Mouse (Mus musculus) activated CD4-positive, CD25-positive, alpha-beta regulatory T cell, adult 4 months (primary cell): ENCODE measurements around the gene Wfdc1. TPM values are rescaled to one million over a fixed set of nuclear protein-coding genes. Genes with fewer than 3 reads are reported as not detected.

Source experiments
- ATAC-seq: one replicate; pipeline ENCODE4 v1.8.0; 2017
- polyA plus RNA-seq, 2 experiments: library from polyadenylated mRNA; unstranded; fragments of 100-300 nt; shearing (Covaris generic); gene quantifications; one replicate each; pipeline ENCODE4 v1.2.1; 2017

Wfdc1 gene
- not detected for polyA plus RNA-seq

DNA sequence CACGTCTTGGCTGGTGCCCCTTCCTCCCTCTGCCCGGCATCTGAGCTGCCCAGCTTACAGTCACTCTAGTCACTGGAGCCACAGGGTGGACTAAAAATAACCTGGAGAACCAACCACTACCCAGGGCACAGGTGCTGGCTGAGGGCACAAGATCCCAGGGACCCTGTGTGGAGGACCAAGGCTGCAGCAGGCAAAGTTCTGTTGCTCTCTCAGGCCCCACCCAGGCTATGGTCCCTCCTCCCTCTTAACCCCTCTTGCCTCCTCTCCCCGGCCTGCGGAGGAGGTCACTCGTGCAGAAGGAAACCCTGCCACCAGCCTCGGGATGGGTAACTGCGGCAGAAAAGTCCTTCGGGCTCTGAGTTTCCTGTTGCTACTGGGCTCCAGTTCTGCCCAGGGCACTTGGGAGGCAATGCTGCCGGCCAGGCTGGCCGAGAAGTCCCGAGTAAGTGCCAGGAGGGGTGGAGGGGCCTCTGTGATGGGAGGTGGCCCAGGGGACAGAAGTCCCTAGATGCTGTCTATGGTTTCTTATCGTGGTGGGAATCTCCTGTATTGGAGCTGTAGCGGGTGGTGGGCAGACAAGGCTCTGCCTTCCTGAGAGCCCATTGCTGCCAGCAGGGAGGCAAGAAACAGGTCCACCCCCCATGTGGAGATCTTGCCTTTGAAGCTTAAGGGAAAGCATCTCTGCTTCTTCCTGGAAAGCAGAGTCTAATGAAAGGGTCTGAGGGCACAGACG lies at the start of gene Wfdc1:
Gene Wfdc1 (plus strand): TSS at position 147 of the 733 bp plus-strand sequence.
- no peak for ATAC-seq

DNA sequence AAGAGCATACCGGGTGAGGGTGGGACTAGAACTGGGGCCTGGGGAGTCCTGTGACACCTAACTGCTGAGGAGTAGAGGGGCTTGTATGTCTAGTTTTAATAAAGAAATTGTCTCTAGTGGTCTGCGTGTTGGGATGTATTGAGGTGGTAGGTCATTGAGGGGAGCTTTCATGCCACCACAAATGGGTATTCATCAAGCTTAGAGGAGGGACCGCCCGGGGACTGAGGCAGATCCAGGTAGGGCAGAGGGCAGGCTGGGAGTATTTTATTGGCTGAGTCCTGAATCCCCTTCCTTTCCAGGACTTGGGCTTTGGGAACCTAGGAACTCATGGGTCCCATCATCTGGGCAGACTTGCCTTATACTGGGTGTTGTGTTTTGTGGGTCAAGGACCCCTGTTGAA lies 49.4 kb upstream of the Wfdc1 start:
- ATAC-seq: no peak

DNA sequence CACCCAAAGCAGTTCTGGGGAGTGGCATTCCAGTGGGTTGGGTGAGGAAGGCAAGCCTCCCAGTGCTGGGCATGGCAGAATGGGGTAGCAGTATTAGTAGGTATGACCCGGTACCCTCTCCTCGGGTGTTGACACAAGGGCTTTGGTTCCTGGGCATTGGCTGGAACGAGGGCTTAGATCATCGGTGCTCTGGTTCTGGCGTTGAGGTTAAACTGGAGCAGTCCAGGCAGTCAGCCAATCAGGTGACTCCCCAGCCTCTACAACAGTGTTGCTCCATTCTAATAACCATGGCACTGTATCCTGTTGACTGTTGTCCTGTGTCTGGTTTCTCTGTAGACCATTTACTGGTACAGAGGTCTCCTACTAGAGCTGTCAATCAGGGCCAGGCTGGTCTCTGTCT lies 48.6 kb upstream of the Wfdc1 start:
- no peak for ATAC-seq

DNA sequence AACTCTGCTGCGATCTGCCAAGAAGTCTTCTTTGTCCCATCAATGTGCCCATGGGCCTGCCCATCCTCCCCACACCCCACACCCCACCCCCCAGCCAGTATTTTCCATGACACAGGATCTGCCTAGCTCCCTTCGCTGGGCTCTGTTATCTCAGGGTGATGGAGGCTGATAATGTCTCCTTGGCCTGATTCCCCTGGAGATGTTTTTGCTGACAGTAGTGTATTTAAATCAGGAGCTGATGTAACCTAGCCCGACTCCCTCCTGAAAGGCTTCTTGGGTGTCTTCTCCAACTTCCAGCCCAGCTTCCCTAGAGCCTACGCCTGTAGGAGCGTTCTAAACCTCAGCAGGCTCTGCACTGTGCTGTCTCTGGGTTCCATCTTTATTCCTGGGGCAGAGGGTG lies 47.3 kb upstream of the Wfdc1 start:
- no peak for ATAC-seq

DNA sequence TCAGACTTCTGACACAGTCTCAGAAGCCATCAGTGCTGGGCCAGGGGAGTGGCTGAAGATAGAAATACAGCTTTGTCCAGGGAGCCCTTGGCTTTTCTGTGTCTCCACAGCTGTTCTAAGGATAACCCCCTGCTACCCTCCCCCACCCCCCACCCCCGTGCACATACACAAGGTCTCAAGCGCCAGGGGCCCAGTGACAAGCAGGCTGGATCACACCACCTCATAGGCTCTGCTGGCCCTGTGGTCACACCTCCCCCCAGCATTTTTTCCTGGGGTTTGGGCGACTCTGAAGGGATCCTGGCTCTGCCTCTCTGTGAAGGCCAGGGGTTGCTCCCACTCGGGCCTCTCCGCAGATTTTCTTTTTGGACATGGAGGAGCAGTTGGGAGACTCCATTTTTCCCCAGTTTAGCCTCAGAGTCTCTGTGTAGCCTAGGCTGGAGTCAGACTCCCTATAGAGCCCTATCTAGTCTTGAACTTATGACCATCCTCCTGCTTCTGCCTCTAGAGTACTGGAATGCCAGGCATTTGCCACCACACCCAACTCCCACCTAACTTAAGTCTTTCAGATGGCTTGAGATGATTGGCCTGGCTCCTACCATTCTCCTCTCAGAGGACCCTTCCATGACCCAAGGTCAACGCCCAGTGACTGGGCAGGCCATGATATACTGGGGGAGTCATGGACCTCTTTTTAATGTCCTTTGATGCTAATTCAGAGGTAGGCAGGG lies 45.9 kb upstream of the Wfdc1 start:
- ATAC-seq: no peak

DNA sequence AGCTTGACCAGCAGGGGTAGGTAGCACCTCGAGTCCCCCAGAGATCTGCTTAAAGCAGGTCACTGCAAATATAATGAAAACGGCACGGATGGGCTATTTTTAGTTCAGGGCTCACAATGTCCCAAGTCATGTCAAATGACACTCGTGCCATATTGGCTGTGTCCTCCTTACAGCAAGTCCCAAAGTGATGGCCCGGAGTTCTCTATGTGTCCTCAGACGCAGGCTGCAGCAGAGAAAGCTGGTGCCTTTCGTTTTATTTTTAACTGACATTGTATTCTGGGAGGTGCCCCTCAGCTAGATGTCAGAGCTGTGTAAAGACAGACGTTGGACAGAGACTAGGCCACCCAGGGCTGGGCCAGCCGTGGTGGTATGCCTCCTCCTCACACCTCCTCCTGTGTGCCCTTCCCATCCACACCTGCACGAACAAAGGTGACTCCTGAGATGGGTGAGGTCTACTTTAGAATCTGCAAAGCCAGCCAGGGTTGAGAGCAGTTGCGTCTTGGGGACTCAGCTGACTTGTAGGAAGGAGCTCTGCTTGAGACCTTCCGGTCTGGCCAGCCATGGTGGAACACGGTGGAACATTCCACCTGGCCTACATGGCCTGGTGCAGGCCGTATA lies 45.2 kb upstream of the Wfdc1 start:
- no peak for ATAC-seq

DNA sequence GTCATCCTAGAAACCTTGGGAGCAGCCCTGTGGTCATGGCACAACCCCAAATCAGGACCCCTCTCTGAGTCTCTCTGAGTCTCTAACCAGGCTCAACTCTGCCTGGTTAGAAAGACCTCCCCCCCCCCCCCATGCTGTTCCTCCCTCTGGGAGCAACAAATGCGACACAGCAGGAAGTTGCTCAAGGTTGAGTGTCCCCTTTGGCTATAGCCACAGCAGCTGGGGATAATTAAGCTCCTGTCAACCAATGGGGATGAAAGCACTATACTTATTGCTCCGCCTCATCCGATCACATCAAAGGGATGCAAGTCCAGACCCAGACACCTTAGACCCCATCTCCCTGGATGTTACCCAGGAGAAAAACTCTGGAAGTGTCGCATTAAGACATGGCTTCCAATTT lies 43.6 kb upstream of the Wfdc1 start:
- no peak for ATAC-seq

DNA sequence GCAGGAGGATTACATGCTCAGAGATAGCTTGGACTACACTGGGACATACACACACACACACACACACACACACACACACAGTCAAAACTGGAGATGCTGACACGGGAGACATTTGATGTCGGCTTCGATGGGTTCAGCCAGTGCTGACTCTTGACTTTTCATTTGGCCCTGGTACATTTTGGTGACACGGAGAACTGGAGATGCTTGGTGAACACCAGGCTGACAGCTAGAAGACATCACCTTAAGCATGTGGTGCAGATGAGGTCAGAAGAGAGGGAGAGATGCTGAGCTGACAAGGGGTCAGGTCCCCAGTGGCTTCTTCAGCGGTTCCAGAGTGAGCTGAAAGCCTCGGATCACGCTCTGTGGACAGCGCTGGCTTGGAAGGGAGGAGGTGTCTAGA lies 43.1 kb upstream of the Wfdc1 start:
- no peak for ATAC-seq

DNA sequence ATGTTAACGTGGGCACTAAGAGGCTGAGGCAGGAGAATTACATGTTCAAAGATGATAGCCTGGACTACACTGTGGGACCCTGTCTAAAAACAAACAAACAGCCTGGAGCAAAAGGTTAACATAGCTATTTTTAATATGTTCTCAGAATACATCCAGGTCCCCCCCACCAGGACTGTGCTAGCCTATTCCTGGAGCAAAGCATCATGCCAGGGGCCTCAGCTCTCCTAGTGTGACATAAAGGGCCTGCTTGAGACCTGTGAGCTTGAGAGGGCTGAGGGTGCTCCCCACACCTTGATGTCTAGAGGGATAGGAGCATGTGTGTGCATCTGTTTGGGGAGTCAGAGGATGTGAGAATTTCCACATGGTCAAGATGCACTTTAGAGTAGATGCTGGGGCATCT lies 42.4 kb upstream of the Wfdc1 start:
- ATAC-seq: no peak

DNA sequence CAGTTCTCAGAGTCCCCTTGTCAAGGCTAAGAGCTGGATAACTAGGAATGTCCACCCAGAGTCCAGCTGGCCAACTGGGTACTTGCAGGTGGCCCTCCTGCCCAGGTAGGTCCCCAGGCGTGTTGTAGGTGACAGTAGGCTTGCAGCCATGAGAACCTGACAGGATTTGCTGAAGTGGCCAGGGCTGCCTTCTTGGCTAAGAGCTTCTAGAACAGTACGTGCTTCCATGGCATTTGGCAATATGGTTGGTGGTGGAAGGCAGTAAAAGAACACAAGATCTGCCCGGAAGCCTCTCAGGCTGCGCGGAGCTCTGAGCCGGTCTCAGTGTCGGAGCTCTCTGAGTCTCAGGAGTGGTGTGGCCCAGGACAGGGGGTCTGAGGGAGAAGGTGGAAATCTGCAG lies 41.2 kb upstream of the Wfdc1 start:
- ATAC-seq: no peak

DNA sequence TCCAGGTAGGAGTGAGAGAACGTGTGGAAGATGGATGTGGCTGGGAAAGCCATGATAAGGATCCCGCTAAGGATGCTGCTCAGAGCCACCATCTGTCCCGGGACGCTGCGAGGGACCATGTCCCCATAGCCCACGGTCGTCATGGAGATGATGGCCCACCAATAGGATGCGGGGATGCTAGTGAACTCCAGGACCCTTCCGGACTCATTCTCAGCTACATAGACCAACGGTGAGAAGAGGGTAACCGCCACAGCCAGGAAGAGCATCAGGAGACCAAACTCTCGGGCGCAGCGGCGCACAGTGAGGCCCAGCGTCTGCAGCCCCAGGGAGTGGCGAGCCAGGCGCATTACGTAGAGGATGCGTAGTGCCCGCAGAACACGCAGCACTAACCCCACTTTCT lies 40.4 kb upstream of the Wfdc1 start:
- ATAC-seq: no peak

DNA sequence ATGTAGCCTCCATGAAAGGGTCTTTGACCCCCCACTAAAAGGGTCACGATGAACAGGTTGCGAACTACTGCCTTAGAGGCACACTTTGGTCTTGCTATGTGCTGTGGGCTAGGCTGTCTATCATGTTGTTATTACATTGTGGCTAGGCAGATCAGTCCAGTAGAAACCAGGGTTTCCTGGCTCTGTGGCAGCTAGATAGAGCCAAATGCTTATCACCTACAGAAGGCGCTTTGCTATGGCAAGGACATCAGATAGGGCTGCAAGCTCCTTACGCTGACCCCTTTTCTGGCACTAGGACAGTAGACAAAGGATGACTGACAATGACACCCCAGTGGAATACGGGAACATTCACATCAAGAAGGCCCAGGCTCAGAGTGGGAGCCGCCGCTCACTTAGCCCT lies 39.0 kb upstream of the Wfdc1 start:
- ATAC-seq: no peak

DNA sequence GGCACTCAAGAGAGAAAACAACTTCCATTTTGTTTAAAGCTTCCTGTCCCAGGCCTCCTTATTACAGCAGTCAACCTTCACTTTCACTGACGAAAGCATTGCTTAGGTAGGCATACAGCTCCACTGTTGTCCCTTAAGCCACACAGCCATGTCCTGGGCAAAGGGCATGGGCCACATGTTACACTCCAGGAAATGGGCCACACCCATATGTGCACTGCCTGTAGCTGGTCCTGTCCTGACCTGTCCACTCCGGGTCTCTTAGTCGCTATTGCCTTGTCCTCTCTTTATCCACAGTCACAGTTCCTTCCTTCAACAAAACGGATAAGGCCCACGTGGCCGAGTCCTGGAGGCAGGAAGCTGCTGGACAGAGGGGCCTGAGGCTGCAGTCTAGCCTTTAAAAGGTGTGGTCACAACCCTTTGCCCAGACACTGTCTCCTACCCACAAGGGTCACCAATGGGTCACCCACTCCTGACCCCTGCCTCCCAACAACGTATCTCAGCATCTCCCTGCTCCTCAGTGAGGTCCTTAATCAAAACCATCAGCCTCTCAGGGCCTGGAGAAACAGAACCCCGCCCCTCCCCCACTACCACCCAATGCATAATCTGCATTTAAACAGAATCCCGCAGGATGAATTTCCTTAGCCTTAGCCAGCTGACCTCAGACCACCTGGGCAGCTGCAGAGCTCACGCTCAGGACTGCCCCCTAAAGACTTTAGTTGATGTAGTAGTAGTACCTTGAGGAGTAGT lies 38.4 kb upstream of the Wfdc1 start:
- ATAC-seq: no peak

DNA sequence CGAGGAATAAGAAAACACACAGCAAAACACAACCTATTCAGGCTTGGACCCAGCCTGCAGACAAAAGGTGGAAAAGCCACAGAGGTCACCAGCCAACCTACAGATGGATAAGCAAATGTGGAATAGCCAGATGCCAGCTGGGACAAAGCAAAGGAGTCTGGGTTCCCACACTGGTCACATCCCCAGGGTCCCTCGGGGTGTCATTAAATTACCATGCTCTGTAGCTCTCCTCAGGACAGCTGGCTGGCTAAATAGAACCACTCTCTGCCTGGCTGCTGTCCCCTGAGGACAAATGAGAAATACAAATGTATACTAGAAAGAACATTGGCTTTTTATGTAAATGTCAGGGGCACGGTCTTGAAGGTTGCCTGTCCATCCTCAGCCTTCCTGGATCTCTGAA lies 35.3 kb upstream of the Wfdc1 start:
- ATAC-seq: no peak

DNA sequence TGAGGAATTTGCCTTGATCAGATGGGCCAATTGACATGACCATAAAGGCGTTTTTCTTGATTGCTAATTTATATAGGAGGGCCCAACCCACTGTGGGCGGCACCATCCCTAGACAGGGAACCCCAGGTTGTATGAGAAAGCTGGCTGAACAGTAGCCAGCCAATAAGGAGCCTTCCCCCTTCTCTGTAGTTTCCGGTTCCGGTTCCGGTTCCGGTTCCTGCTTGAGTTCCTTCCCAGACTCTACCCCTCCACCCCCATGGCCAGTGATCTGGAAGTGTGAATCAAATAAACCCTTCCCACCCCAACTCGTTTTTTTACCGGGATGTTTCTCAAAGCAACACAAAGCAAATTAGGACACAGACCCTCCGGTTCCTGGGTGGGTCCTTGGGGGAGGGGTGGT lies 33.9 kb upstream of the Wfdc1 start:
- no peak for ATAC-seq

DNA sequence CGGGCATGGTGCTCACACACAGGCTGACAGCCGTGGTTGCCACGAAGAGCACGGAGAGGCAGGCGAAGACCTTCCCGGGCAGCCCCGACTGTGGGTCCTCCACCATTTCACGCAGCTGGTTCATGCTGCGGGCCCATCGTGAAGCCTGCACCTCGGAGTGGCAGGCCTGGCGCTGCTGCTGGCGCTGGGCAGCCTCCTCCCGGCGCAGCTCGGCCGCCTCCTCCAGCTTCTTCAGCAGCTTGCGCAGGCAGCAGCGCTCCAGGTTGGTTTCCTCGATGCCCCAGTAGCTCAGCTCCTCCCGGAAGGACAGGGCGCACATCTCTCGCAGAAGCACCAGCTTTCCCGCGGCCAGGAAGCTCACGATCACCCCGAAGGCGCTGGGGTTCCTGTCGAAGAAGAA lies 33.3 kb upstream of the Wfdc1 start:
- no peak for ATAC-seq

DNA sequence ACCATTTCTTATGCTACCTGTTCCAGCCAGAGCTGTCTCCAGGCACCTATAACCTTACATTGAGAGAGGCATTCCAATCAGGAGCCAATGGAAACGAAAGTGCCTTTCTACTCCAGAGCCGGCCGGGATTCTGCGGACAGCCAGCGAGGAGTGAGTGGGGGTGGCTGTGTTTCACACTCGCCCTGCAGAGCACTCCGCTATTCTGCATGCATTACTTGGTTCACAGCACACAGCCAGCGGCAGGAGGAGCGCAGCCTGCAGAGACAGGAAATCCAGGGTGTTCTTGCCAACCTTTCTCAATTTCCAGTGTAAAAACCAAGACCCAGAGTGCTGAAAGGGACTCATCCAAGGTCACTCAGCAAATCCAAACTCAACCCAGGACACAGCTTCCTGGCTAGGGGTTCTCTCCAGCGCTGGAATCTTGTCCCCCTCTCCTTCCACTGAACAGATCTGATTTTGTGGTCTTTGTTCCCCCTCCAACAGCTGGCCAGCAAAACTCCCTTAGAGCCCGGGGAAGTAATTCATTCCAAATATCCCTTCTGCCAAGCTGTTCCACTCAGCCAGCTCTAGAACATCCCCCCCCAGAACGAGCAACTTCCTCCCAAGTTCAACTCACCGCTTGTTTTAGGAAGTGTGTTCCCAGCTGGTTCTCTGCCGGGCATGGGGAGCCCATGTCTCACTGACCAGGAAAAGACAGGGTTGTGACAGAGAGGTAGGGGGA lies 31.4 kb upstream of the Wfdc1 start:
- ATAC-seq: no peak

DNA sequence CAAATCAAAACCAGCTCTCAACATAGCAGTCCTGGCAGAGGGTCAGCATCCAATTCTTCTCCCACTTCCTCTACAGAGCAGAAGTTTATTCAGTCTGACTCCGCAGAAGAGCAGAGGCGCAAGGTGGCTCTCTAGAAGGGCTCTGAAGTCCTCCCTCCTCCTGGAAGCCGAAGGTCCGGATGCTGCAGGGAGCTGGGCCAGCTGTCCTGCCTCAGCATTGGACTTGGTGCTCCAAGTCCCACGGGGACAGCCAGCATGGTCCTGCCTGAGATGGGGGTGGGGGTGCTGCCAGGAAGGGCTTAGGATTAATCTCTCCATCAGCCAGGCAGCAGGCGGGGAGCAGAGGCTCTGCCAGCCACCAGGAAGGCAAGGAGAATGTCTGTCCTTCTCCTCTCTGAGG lies 30.8 kb upstream of the Wfdc1 start, which contains the start of gene Kcng4:
Gene Kcng4 (minus strand): TSS at position 303 of the 400 bp plus-strand sequence.
- ATAC-seq: no peak

DNA sequence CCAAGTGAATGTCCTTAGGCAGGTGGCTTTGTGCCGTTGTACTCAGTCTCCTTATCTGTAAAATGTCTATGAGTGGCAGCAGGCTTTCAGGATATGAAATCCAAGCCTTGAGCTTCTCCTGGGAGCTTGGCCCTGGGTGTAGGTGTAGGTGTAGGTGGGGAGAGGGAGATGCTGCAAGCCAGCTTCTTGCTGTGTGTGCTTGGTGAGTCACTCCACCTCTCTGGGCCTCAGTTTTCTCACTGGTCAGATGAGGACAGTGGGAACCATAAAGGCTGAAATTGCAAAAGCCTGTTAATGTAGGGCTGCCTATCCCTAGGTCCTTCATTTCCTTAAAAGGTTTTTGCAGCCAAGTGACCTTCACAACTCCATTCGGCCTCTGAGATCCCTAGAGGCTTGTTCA lies 30.2 kb upstream of the Wfdc1 start:
- ATAC-seq: no peak

DNA sequence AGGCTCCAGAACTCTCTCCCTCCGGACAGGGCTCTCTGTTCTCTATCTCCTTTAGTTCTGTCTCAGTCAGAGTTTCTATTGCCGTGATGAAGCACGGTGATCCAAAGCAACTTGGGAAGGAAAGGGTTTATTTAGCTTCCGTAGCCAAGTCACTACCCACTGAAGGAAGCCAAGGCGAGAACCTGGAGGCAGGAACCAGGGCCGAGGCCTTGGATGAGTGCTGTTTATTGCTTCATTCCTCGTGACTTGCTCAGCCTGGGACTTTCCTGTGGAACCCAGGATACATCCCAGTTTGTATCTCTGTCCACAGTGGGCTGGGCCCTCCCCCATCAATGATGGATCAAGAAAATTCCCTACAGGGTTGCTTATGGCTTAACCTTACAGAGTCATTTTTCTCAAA lies 29.4 kb upstream of the Wfdc1 start:
- no peak for ATAC-seq

DNA sequence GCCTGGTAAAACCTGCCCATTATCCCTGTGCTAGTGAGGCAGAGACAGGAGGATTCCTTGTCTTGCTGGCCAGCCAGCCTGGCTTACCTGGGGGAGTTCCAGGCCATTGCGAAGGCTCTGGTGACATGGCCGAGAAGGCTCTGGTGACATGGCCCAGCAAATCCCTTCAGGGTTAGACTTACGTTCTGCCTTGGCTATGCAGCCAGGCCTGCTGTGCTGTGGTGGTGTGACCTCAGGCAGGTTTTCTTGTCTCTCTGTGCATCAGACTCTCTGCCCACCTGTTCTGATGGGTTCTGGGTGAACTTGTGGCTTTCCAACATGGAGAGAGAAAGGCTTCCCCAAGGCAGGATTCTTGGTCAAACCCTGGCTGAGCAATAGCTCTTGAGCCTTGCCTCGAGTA lies 28.8 kb upstream of the Wfdc1 start:
- ATAC-seq: no peak

DNA sequence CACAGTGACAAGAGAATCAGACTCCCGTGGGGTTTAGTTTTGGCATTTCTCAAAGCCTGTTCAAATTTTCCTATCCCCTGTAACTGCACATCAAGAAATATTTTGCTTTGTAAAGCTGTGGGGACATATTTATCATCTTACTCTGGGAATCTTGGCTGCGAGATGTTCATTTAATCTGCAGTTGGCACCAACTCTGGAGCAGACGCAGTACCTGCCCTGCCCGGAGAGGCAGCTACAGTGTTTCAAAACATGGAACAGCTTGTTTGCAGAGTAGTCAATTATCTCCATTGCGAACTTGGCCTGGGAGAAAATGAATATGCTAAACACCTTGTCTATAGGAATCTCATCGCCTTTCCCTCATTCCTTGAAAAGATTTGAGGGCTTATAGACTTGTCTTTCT lies 27.9 kb upstream of the Wfdc1 start:
- ATAC-seq: no peak

DNA sequence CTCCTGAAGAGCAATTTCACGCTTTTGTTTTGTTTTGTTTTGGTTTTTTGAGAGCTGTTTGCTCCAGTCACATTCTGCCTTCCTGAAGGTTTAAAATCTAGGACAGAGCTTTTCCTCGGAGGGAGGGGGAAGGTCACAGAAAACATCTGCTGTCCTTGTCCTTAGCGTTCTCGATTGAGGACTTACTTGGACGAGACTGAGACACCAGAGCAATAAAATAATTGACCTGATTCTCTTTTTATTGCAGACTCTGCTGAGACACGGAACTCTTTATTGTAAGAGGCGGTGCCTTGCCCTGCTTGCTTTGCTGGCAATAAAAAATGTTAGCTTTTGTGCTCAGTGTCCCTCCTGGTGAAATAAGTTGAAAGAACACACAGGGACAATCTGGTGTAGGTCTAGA lies 26.4 kb upstream of the Wfdc1 start:
- ATAC-seq: no peak
